In the genomic region with DNA sequence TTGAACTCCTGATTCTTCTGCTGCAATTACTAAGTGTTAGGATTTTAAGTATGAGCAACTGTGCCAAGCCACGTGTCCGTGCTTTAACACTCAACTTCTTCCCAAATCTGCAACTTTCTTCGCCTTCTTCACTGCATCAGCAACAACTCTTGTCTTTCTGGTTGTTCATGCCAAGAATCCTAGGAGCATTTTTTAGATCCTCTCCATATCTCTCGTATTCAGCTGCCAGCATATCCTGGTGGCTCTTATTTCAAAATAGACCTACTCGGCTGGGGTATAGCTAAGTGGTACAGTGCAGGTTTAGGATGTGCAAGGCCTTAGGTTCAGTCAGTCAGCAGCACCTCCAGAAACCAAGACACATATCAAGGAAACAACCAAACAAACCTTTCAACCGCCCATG, we compare ENCODE assay signal across 27 mouse cellular contexts. TPM values are rescaled to one million over a fixed set of nuclear protein-coding genes. Genes with fewer than 3 reads are reported as not detected.
DNase-seq lines count a peak whose midpoint lies in the region; ATAC-seq and TF ChIP-seq lines count a peak whose summit lies in the region.
"Had no signal": no experiment of that assay in that cellular context is flagged by ENCODE, and none has a peak within 500 bp of the region (broad histone marks: within the 10 kb centered on the region; RNA-seq: fewer than 3 reads in every experiment).

No protein-coding gene starts in this region.

- peaks cover 5% of the 10 kb centered on the region; the same call in 1 of the 2 replicates for H3K4me1 ChIP-seq in kidney, adult 2 months (ENCODE audit: control insufficient read depth, insufficient read depth, low read length)
- H3K4me1 ChIP-seq in kidney, embryonic 15.5 days, result peaks cover 13% of the 10 kb centered on the region
- H3K4me1 ChIP-seq in liver, embryonic 14.5 days (replicated peaks; ENCODE audit: control insufficient read depth in 2 of 2, insufficient read depth in 2 of 2, low read length in 1 of 2), result peaks cover 53 to 63% of the 10 kb centered on the region in 2 experiments
- peaks cover 14% of the 10 kb centered on the region; the same call in 1 of the 2 replicates for H3K4me1 ChIP-seq in liver, embryonic 11.5 days (replicated peaks; ENCODE audit: control insufficient read depth, insufficient read depth, low read length)
- H3K4me1 ChIP-seq in liver, embryonic 15.5 days (replicated peaks), result peaks cover 84% of the 10 kb centered on the region
- peaks cover 15% of the 10 kb centered on the region for H3K4me1 ChIP-seq in midbrain, embryonic 13.5 days (replicated peaks)

- ATAC-seq in kidney, embryonic 15.5 days (replicated peaks; ENCODE audit: low FRiP score), result no peak
- ATAC-seq in liver, embryonic 14.5 days (ENCODE audit: insufficient read depth), result no peak
- no peak for ATAC-seq in liver, embryonic 11.5 days (replicated peaks; ENCODE audit: low FRiP score)
- ATAC-seq in liver, embryonic 15.5 days (ENCODE audit: insufficient read depth), result no peak
- no peak for ATAC-seq in midbrain, embryonic 13.5 days
- ATAC-seq: CD4-positive, CD25-positive, alpha-beta regulatory T cell, adult 4 months had no signal

- no peaks in the 10 kb centered on the region for H3K9me3 ChIP-seq in kidney, embryonic 15.5 days (replicated peaks)
- no peaks in the 10 kb centered on the region for H3K9me3 ChIP-seq in liver, embryonic 14.5 days (ENCODE audit: control insufficient read depth, low read length)
- H3K9me3 ChIP-seq in liver, embryonic 11.5 days (ENCODE audit: control insufficient read depth, low read length), result no peaks in the 10 kb centered on the region
- no peaks in the 10 kb centered on the region for H3K9me3 ChIP-seq in liver, embryonic 15.5 days (replicated peaks)
- no peaks in the 10 kb centered on the region for H3K9me3 ChIP-seq in midbrain, embryonic 13.5 days
- H3K9me3 ChIP-seq: embryonic facial prominence, embryonic 10.5 days; embryonic facial prominence, embryonic 13.5 days; forebrain, embryonic 12.5 days; heart, embryonic 10.5 days; heart, embryonic 13.5 days had no signal

- H3K27ac ChIP-seq in kidney, adult 2 months (ENCODE audit: insufficient read depth, low read depth, low read length), result peak overlapping the region; percentile 89
- no peak overlapping the region for H3K27ac ChIP-seq in kidney, embryonic 15.5 days
- H3K27ac ChIP-seq in liver, embryonic 14.5 days, result peak overlapping the region; percentile 53
- no peak overlapping the region for H3K27ac ChIP-seq in liver, embryonic 11.5 days (ENCODE audit: low read depth, low read length)
- peak overlapping the region; percentile 51 for H3K27ac ChIP-seq in liver, embryonic 15.5 days (replicated peaks)
- H3K27ac ChIP-seq in midbrain, embryonic 13.5 days, result no peak overlapping the region
- H3K27ac ChIP-seq: embryonic facial prominence, embryonic 10.5 days; embryonic facial prominence, embryonic 13.5 days; forebrain, embryonic 12.5 days; heart, adult 2 months; heart, embryonic 10.5 days; heart, embryonic 13.5 days; hindbrain, embryonic 14.5 days; hindbrain, postnatal 0 days had no signal

- DNase-seq in kidney, adult 2 months, result no peak
- DNase-seq in liver, embryonic 14.5 days (ENCODE audit: low read depth in 3 of 3, low spot score in 3 of 3), result no peak
- no peak for DNase-seq in liver, embryonic 11.5 days (ENCODE audit: low spot score)
- DNase-seq: adrenal gland, adult 2 months; adrenal gland, postnatal 14 days; cerebellum, adult 11-12 months; cerebellum, adult 8-10 months; cerebellum, postnatal 10 days; cerebellum, postnatal 36 days; embryo, embryonic 11 days; gastrocnemius, postnatal 10 days; gastrocnemius, postnatal 36 days; heart, adult 2 months; heart, postnatal 14 days; heart, postnatal 4 days had no signal

- no peaks in the 10 kb centered on the region for H3K36me3 ChIP-seq in kidney, adult 2 months (ENCODE audit: control insufficient read depth, insufficient read depth, low read length)
- no peaks in the 10 kb centered on the region for H3K36me3 ChIP-seq in kidney, embryonic 15.5 days
- no peaks in the 10 kb centered on the region for H3K36me3 ChIP-seq in liver, embryonic 14.5 days (replicated peaks; ENCODE audit: control insufficient read depth, insufficient read depth, low read depth)
- H3K36me3 ChIP-seq in liver, embryonic 11.5 days (ENCODE audit: control insufficient read depth, insufficient read depth, low read length), result no peaks in the 10 kb centered on the region
- H3K36me3 ChIP-seq in liver, embryonic 15.5 days (replicated peaks), result no peaks in the 10 kb centered on the region
- H3K36me3 ChIP-seq in midbrain, embryonic 13.5 days, result no peaks in the 10 kb centered on the region
- H3K36me3 ChIP-seq: embryonic facial prominence, embryonic 10.5 days; embryonic facial prominence, embryonic 13.5 days; forebrain, embryonic 12.5 days; heart, embryonic 10.5 days; heart, embryonic 13.5 days had no signal

- H3K4me2 ChIP-seq in kidney, embryonic 15.5 days, result no peak overlapping the region
- no peak overlapping the region for H3K4me2 ChIP-seq in liver, embryonic 14.5 days (ENCODE audit: low read depth)
- no peak overlapping the region for H3K4me2 ChIP-seq in liver, embryonic 11.5 days
- H3K4me2 ChIP-seq in liver, embryonic 15.5 days, result no peak overlapping the region
- no peak overlapping the region for H3K4me2 ChIP-seq in midbrain, embryonic 13.5 days (replicated peaks)
- H3K4me2 ChIP-seq: embryonic facial prominence, embryonic 13.5 days; forebrain, embryonic 12.5 days; hindbrain, embryonic 14.5 days had no signal

- H3K27me3 ChIP-seq in kidney, adult 2 months (replicated peaks; ENCODE audit: control insufficient read depth, insufficient read depth, low read length), result no peaks in the 10 kb centered on the region
- H3K27me3 ChIP-seq in kidney, embryonic 15.5 days, result no peaks in the 10 kb centered on the region
- H3K27me3 ChIP-seq in liver, embryonic 14.5 days (ENCODE audit: control insufficient read depth, insufficient read depth, low read length), result no peaks in the 10 kb centered on the region
- H3K27me3 ChIP-seq in liver, embryonic 11.5 days (replicated peaks; ENCODE audit: control insufficient read depth, insufficient read depth, low read length), result no peaks in the 10 kb centered on the region
- no peaks in the 10 kb centered on the region for H3K27me3 ChIP-seq in liver, embryonic 15.5 days
- H3K27me3 ChIP-seq in midbrain, embryonic 13.5 days, result no peaks in the 10 kb centered on the region
- H3K27me3 ChIP-seq: embryonic facial prominence, embryonic 13.5 days; forebrain, embryonic 12.5 days; heart, embryonic 13.5 days had no signal

- TF ChIP-seq EP300 in liver, embryonic 14.5 days (IDR thresholded peaks at IDR 0.05; ENCODE audit: low read depth), result no peak

- 70% methylated on average over 6 of the region's 6 CpGs for WGBS in kidney, adult 2 months
- WGBS in kidney, embryonic 15.5 days, result 82% methylated on average over 6 of the region's 6 CpGs
- 71% methylated on average over 6 of the region's 6 CpGs for WGBS in liver, embryonic 14.5 days (ENCODE audit: insufficient replicate concordance)
- 86% methylated on average over 6 of the region's 6 CpGs for WGBS in liver, embryonic 11.5 days
- 73% methylated on average over 6 of the region's 6 CpGs for WGBS in liver, embryonic 15.5 days (ENCODE audit: insufficient replicate concordance)
- WGBS in midbrain, embryonic 13.5 days, result 92% methylated on average over 6 of the region's 6 CpGs

- no peak for TF ChIP-seq CTCF in kidney, adult 2 months (conservative IDR thresholded peaks at IDR 0.05; ENCODE audit: insufficient read depth, insufficient read length, low read depth, low read length)
- no peak for TF ChIP-seq CTCF in liver, embryonic 14.5 days (IDR thresholded peaks at IDR 0.05; ENCODE audit: low read depth)

- no peak for TF ChIP-seq POLR2A in kidney, adult 2 months (IDR thresholded peaks at IDR 0.05; ENCODE audit: low read depth, low read length)

- H3K9ac ChIP-seq in kidney, embryonic 15.5 days, result no peak overlapping the region
- H3K9ac ChIP-seq in liver, embryonic 14.5 days (replicated peaks), result no peak overlapping the region
- no peak overlapping the region for H3K9ac ChIP-seq in liver, embryonic 11.5 days (ENCODE audit: low read depth, low read length)
- no peak overlapping the region for H3K9ac ChIP-seq in liver, embryonic 15.5 days
- H3K9ac ChIP-seq in midbrain, embryonic 13.5 days (replicated peaks), result no peak overlapping the region
- H3K9ac ChIP-seq: embryonic facial prominence, embryonic 13.5 days; forebrain, embryonic 12.5 days; heart, embryonic 13.5 days; hindbrain, embryonic 14.5 days had no signal

- H3K4me3 ChIP-seq in kidney, adult 2 months (ENCODE audit: insufficient read depth, low read depth, low read length), result no peak overlapping the region
- H3K4me3 ChIP-seq in kidney, embryonic 15.5 days (replicated peaks), result no peak overlapping the region
- no peak overlapping the region for H3K4me3 ChIP-seq in liver, embryonic 14.5 days (ENCODE audit: insufficient read depth in 1 of 2, low read depth in 2 of 2, low read length in 2 of 2)
- H3K4me3 ChIP-seq in liver, embryonic 11.5 days (ENCODE audit: low read depth, low read length), result no peak overlapping the region
- H3K4me3 ChIP-seq in liver, embryonic 15.5 days (replicated peaks), result no peak overlapping the region
- no peak overlapping the region for H3K4me3 ChIP-seq in midbrain, embryonic 13.5 days (replicated peaks)
- H3K4me3 ChIP-seq: embryonic facial prominence, embryonic 10.5 days; embryonic facial prominence, embryonic 13.5 days; erythroblast, embryonic 14.5 days; forebrain, embryonic 12.5 days; heart, adult 2 months; heart, embryonic 10.5 days; heart, embryonic 13.5 days had no signal

RNA-seq across cellular contexts. Expression of gene Fnip2, which starts 10.0 kb away (rescaled TPM):
- 18.9 and 20.0 TPM in 2 replicates for polyA plus RNA-seq in kidney, adult 2 months (2012; rRNA removed)
- 3.8 and 4.8 TPM in 2 replicates for polyA plus RNA-seq in kidney, embryonic 15.5 days (2015; fragmentation: Nextera tagmentation; extraction: Ambion mirVana)
- polyA plus RNA-seq in liver, embryonic 14.5 days (2012; rRNA removed), result 5.2 and 5.9 TPM in 2 replicates
- polyA plus RNA-seq in liver, embryonic 14.5 days (2014; fragmentation: Nextera tagmentation; extraction: Ambion mirVana), result 3.5 TPM in 2 replicates
- 7.5 and 9.7 TPM in 2 replicates for polyA plus RNA-seq in liver, embryonic 11.5 days (2014; fragmentation: Nextera tagmentation; extraction: Ambion mirVana)
- polyA plus RNA-seq in liver, embryonic 15.5 days (2015; fragmentation: Nextera tagmentation; extraction: Ambion mirVana), result 4.8 and 6.1 TPM in 2 replicates
- 6.1 and 6.2 TPM in 2 replicates for polyA plus RNA-seq in midbrain, embryonic 13.5 days (2015; fragmentation: Nextera tagmentation; extraction: Ambion mirVana)

RNA-seq across cellular contexts. Expression of gene Ppid, which starts 13.5 kb away (rescaled TPM):
- polyA plus RNA-seq in kidney, adult 2 months (2012; rRNA removed), result 6.4 and 9.6 TPM in 2 replicates
- 168 and 181 TPM in 2 replicates for polyA plus RNA-seq in kidney, embryonic 15.5 days (2015; fragmentation: Nextera tagmentation; extraction: Ambion mirVana)
- polyA plus RNA-seq in liver, embryonic 14.5 days (2012; rRNA removed), result 27.5 and 59.5 TPM in 2 replicates
- 97.9 and 109 TPM in 2 replicates for polyA plus RNA-seq in liver, embryonic 14.5 days (2014; fragmentation: Nextera tagmentation; extraction: Ambion mirVana)
- polyA plus RNA-seq in liver, embryonic 11.5 days (2014; fragmentation: Nextera tagmentation; extraction: Ambion mirVana), result 325 and 349 TPM in 2 replicates
- polyA plus RNA-seq in liver, embryonic 15.5 days (2015; fragmentation: Nextera tagmentation; extraction: Ambion mirVana), result 89.7 and 91.5 TPM in 2 replicates
- polyA plus RNA-seq in midbrain, embryonic 13.5 days (2015; fragmentation: Nextera tagmentation; extraction: Ambion mirVana), result 149 and 154 TPM in 2 replicates

RNA-seq across cellular contexts. Expression of gene 4930579G24Rik, which starts 51.3 kb away (rescaled TPM):
- polyA plus RNA-seq in kidney, adult 2 months (2012; rRNA removed), result 1.1 and 1.2 TPM in 2 replicates
- polyA plus RNA-seq in kidney, embryonic 15.5 days (2015; fragmentation: Nextera tagmentation; extraction: Ambion mirVana), result 30.7 and 33.0 TPM in 2 replicates
- polyA plus RNA-seq in liver, embryonic 14.5 days (2012; rRNA removed), result 7.3 and 8.3 TPM in 2 replicates
- polyA plus RNA-seq in liver, embryonic 14.5 days (2014; fragmentation: Nextera tagmentation; extraction: Ambion mirVana), result 15.3 and 16.8 TPM in 2 replicates
- polyA plus RNA-seq in liver, embryonic 11.5 days (2014; fragmentation: Nextera tagmentation; extraction: Ambion mirVana), result 29.0 and 30.3 TPM in 2 replicates
- 15.1 and 18.0 TPM in 2 replicates for polyA plus RNA-seq in liver, embryonic 15.5 days (2015; fragmentation: Nextera tagmentation; extraction: Ambion mirVana)
- 9.9 and 10.9 TPM in 2 replicates for polyA plus RNA-seq in midbrain, embryonic 13.5 days (2015; fragmentation: Nextera tagmentation; extraction: Ambion mirVana)

RNA-seq across cellular contexts. Expression of gene Etfdh, which starts 51.7 kb away (rescaled TPM):
- 277 and 354 TPM in 2 replicates for polyA plus RNA-seq in kidney, adult 2 months (2012; rRNA removed)
- 64.9 and 67.4 TPM in 2 replicates for polyA plus RNA-seq in kidney, embryonic 15.5 days (2015; fragmentation: Nextera tagmentation; extraction: Ambion mirVana)
- polyA plus RNA-seq in liver, embryonic 14.5 days (2012; rRNA removed), result 16.6 and 21.7 TPM in 2 replicates
- 40.7 and 46.7 TPM in 2 replicates for polyA plus RNA-seq in liver, embryonic 14.5 days (2014; fragmentation: Nextera tagmentation; extraction: Ambion mirVana)
- 48.8 and 54.5 TPM in 2 replicates for polyA plus RNA-seq in liver, embryonic 11.5 days (2014; fragmentation: Nextera tagmentation; extraction: Ambion mirVana)
- 44.5 and 47.5 TPM in 2 replicates for polyA plus RNA-seq in liver, embryonic 15.5 days (2015; fragmentation: Nextera tagmentation; extraction: Ambion mirVana)
- polyA plus RNA-seq in midbrain, embryonic 13.5 days (2015; fragmentation: Nextera tagmentation; extraction: Ambion mirVana), result 45.1 and 49.3 TPM in 2 replicates

Comparison
In these comparisons a context has a peak if more than half of its experiments do, and no peak if none do; other contexts are left out.
1. H3K27ac ChIP-seq: peak in kidney, adult 2 months (single experiment), liver, embryonic 14.5 days (single experiment) and liver, embryonic 15.5 days (single experiment); none in kidney, embryonic 15.5 days (single experiment), liver, embryonic 11.5 days (single experiment) and midbrain, embryonic 13.5 days (single experiment).